Mouse (Mus musculus) stomach, embryonic 15.5 days (tissue): ENCODE measurements around the gene Phox2b. TPM values are rescaled to one million over a fixed set of nuclear protein-coding genes. Genes with fewer than 3 reads are reported as not detected.
A peak's percentile ranks its signal among the peaks of the same experiment; 100 is the strongest.

ENCODE experiments used
- ATAC-seq: fragments of 200-750 bp; cut with Nextera tagmentation; 2 replicates; pipeline ENCODE4 v1.8.0; 2017; ENCODE audit warnings: low read depth, moderate number of reproducible peaks, moderate TSS enrichment; ENCODE audit not compliant: insufficient read depth, low FRiP score
- H3K27ac ChIP-seq: fragments of 300-500 bp; sonication (generic); 2 replicates; pipeline ENCODE4 v1.5.1; 2015; ENCODE audit warnings: mild to moderate bottlenecking, inconsistent platforms
- H3K27me3 ChIP-seq: fragments of 300-500 bp; sonication (generic); replicated peaks from 2 replicates; pipeline ENCODE4 v1.6.1; 2015; ENCODE audit warnings: inconsistent platforms
- H3K36me3 ChIP-seq: fragments of 300-500 bp; sonication (generic); 2 replicates; pipeline ENCODE4 v1.6.1; 2015; ENCODE audit warnings: inconsistent platforms
- H3K4me1 ChIP-seq: fragments of 300-500 bp; sonication (generic); 2 replicates; pipeline ENCODE4 v1.6.1; 2015; ENCODE audit warnings: inconsistent platforms
- H3K4me2 ChIP-seq: fragments of 300-500 bp; sonication (generic); 2 replicates; pipeline ENCODE4 v1.6.1; 2015; ENCODE audit warnings: mild to moderate bottlenecking, inconsistent platforms
- H3K4me3 ChIP-seq: fragments of 300-500 bp; sonication (generic); replicated peaks from 2 replicates; pipeline ENCODE4 v1.5.1; 2015; ENCODE audit warnings: inconsistent platforms
- H3K9ac ChIP-seq: fragments of 300-500 bp; sonication (generic); 2 replicates; pipeline ENCODE4 v1.6.1; 2015; ENCODE audit warnings: inconsistent platforms
- H3K9me3 ChIP-seq: fragments of 300-500 bp; sonication (generic); 2 replicates; pipeline ENCODE4 v1.6.1; 2016; ENCODE audit warnings: inconsistent platforms
- WGBS: fragments of 180-500 bp; shearing (Covaris S2); methylation state at CpG from one replicate; pipeline ENCODE4 v1.1.7; 2015; 5-methylcytosine and 5-hydroxymethylcytosine counted together
- polyA plus RNA-seq: library from polyadenylated mRNA; unstranded; fragments of >200 nt; fragmentation: Nextera tagmentation; extraction: Ambion mirVana; gene quantifications from 2 replicates; pipeline ENCODE4 v1.2.1, GENCODE M21; 2015

Gene Phox2b
- polyA plus RNA-seq, result 20.3 and 20.7 TPM in 2 replicates

DNA sequence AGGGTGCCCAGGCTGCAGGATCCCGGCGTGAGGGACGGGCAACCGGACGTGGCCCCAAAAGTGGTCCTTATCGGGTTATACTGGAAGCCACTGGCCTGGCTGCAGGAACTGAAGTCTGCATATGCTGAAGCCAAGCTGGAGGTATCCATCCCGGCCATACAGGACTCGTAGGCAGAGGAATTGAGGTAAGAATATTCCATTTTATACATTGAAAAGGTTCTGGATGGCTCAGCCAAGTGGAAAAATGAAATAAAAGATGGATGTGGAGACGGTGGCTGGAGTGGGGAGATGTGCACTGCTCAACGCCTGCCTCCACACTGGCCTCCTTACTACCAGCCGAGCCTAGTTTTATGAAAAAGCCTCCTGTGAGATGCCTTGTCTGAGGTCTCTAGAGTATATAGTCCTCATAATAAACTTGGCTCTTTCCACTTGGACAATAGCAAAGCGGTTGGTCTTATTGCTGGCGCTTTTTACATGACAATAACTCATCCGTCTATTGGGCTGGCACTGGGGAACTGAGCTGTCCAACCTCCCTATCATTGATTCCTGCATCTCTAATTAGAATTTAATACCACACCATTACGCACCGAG lies at the start of gene Phox2b:
Gene Phox2b, minus strand, starts transcription at position 569 of the 591 bp plus-strand sequence.
- H3K27ac ChIP-seq, result peak within 1 kb of the TSS; percentile 65; the same call in 1 of the 2 replicates
- peak within 1 kb of the TSS; percentile 19 for H3K4me3 ChIP-seq
- H3K9me3 ChIP-seq, result no peaks in the 10 kb centered on the region
- no peak for ATAC-seq
- 3% methylated on average over 16 of the region's 16 CpGs for WGBS
- no peaks in the 10 kb centered on the region for H3K36me3 ChIP-seq
- H3K27me3 ChIP-seq, result peaks cover 84% of the 10 kb centered on the region
- peaks cover 10% of the 10 kb centered on the region for H3K4me1 ChIP-seq
- H3K9ac ChIP-seq, result no peak within 1 kb of the TSS
- no peak within 1 kb of the TSS for H3K4me2 ChIP-seq

- Histone ChIP-seq H3K27ac (no peak overlapping the region), H3K4me3 (no peak overlapping the region), H3K27me3 (0 out of 2 replicates have a peak, but pooled peaks cover 3% of the 10 kb centered on the region), H3K36me3 (no peaks in the 10 kb centered on the region), H3K9ac (no peak overlapping the region), H3K4me1 (no peaks in the 10 kb centered on the region), H3K9me3 (no peaks in the 10 kb centered on the region), H3K4me2 (no peak overlapping the region)
- 69% methylated on average over 4 of the region's 4 CpGs for WGBS
- ATAC-seq, result no peak
Measured at GRCm38 (mm10) chr5:67142622-67143021, 43.5 kb upstream of the Phox2b start.

DNA sequence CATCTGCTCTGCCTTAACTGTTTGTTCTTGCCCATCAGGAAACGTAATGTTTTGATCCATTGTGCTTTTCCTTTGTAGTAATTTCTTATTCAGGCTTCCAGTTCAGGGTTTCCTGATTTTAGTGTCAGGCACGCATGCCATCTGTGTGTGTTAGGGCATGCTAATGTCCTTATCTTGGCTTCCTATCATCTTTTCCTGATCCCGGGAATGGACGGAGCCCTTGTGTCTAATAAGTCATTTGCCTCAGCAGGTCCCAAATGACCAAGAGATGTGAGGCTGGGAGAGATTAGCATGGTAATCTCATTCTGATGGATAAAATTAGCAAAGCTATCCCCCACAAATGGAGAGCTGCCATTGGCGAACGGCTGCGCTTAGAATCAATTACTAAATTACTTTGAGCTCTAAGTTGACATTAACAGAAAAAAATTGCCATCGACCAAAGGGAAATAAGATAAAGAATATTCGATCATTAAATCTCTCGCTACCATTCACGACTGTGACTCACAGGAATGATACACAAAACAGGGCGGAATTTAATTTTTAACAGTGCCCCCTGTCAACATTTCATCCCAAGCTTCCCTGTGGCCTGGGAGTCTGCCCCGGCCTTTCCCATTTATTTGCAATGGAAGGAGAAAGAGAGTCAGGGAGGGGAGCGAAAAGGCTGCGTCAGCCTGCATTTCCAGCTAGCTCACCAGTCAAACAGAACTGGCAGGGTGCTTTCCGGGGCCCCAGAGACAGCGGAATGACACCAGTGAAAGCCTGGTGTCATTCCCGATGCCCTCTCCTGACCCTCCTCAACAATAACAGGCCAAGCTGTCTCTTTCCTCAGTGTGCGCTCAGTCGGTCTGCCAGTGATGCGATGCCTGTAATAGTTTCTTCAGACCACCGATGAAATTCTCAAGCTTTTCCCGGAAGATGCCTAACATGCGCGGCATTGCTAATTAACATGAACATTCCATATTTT lies 40.2 kb upstream of the Phox2b start:
- Histone ChIP-seq H3K9ac (no peak overlapping the region), H3K4me2 (no peak overlapping the region), H3K27ac (no peak overlapping the region), H3K9me3 (no peaks in the 10 kb centered on the region), H3K4me1 (no peaks in the 10 kb centered on the region), H3K4me3 (no peak overlapping the region), H3K27me3 (0 out of 2 replicates have a peak, but pooled peaks cover 3% of the 10 kb centered on the region), H3K36me3 (no peaks in the 10 kb centered on the region)
- 60% methylated on average over 25 of the region's 25 CpGs for WGBS
- ATAC-seq, result no peak

GRCm38 (mm10) chr5:67138643-67139042 lies 39.5 kb upstream of the Phox2b start:
- H3K27ac ChIP-seq, result no peak overlapping the region
- no peak for ATAC-seq
- H3K36me3 ChIP-seq, result no peaks in the 10 kb centered on the region
- H3K9ac ChIP-seq, result no peak overlapping the region
- H3K4me2 ChIP-seq, result no peak overlapping the region
- no peaks in the 10 kb centered on the region for H3K4me1 ChIP-seq
- 71% methylated on average over 8 of the region's 8 CpGs for WGBS
- H3K27me3 ChIP-seq, result 0 out of 2 replicates have a peak, but pooled peaks cover 3% of the 10 kb centered on the region
- no peaks in the 10 kb centered on the region for H3K9me3 ChIP-seq
- no peak overlapping the region for H3K4me3 ChIP-seq

DNA sequence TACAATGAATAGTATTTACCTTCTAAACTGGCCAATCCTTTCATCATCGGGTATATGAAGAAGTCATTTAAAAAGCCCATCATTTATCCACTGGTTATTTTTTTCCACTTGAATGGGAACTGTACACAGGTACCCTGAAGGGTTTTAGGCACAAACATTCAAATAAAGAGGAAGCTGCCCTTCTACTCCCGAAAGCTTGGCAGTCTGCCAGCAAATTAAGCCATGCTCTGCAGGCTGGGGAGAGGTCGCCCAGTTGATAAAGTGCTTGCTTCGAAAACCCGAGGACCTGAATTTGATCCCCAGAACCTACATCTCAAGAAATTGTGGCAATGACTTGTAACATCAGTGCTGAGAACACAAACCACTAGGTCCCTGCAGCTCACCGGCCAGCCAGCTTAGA lies 35.6 kb upstream of the Phox2b start:
- H3K9ac ChIP-seq, result no peak overlapping the region
- no peaks in the 10 kb centered on the region for H3K27me3 ChIP-seq
- H3K9me3 ChIP-seq, result no peaks in the 10 kb centered on the region
- no peak overlapping the region for H3K4me3 ChIP-seq
- WGBS, result 30% methylated on average over 6 of the region's 6 CpGs
- H3K36me3 ChIP-seq, result no peaks in the 10 kb centered on the region
- no peaks in the 10 kb centered on the region for H3K4me1 ChIP-seq
- no peak for ATAC-seq
- H3K4me2 ChIP-seq, result no peak overlapping the region
- H3K27ac ChIP-seq, result no peak overlapping the region

- Histone ChIP-seq H3K27me3 (no peaks in the 10 kb centered on the region), H3K36me3 (no peaks in the 10 kb centered on the region), H3K27ac (no peak overlapping the region), H3K9ac (no peak overlapping the region), H3K4me3 (no peak overlapping the region), H3K4me1 (no peaks in the 10 kb centered on the region), H3K4me2 (no peak overlapping the region), H3K9me3 (no peaks in the 10 kb centered on the region)
- WGBS, result 83% methylated on average over 2 of the region's 2 CpGs
- no peak for ATAC-seq
Measured at GRCm38 (mm10) chr5:67131671-67132070, 32.6 kb upstream of the Phox2b start.

DNA sequence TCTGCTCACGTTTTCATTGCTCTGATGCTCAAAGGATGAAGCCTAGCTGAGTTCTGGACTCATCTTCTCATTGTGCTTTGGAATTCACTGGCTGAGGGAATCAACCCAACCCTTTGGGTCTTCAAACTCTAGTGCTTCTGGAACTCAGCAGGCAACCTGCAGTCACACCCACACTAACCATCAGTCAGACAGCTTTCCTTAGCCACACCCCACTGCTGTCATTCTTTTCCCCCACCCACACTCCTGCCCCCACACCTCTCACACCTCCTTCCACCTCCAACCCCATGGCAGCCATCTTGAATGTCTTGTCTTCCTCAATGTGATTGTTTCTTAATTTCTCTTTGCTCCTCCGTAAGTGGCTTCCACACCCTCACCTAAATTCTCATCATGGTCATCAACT lies 7.2 kb upstream of the Phox2b start:
- no peak for ATAC-seq
- Histone ChIP-seq H3K9ac (no peak overlapping the region), H3K4me2 (no peak overlapping the region), H3K4me3 (no peak overlapping the region), H3K27me3 (peaks cover 53% of the 10 kb centered on the region), H3K36me3 (no peaks in the 10 kb centered on the region), H3K4me1 (0 out of 2 replicates have a peak, but pooled peaks cover 2% of the 10 kb centered on the region), H3K27ac (no peak overlapping the region), H3K9me3 (no peaks in the 10 kb centered on the region)
- 79% methylated on average over 2 of the region's 2 CpGs for WGBS

DNA sequence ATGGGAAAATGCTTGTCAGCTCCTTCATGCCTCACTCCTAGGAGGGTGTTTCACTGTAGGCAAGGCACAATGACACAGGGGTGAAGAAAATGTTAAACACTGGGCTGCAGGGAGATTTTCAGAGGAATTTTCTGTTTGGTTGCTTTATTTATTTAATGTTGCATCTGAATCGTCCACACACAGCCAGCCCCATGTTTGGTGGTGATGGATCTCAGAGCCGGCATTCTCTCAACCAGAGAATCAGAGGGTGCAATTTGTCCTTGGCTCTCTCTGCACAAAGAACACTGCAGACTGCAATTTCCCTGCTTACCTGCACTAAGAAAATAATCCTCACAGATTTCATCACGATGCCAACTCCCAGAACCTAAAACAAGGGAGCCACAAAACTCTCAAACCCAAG lies 3.9 kb upstream of the Phox2b start:
- no peak for ATAC-seq
- H3K9me3 ChIP-seq, result no peaks in the 10 kb centered on the region
- no peaks in the 10 kb centered on the region for H3K36me3 ChIP-seq
- 0 out of 2 replicates have a peak, but pooled peaks cover 2% of the 10 kb centered on the region for H3K4me1 ChIP-seq
- H3K27ac ChIP-seq, result no peak overlapping the region
- H3K9ac ChIP-seq, result no peak overlapping the region
- H3K4me2 ChIP-seq, result no peak overlapping the region
- 10% methylated on average over 3 of the region's 3 CpGs for WGBS
- no peak overlapping the region for H3K4me3 ChIP-seq
- H3K27me3 ChIP-seq, result peaks cover 82% of the 10 kb centered on the region

DNA sequence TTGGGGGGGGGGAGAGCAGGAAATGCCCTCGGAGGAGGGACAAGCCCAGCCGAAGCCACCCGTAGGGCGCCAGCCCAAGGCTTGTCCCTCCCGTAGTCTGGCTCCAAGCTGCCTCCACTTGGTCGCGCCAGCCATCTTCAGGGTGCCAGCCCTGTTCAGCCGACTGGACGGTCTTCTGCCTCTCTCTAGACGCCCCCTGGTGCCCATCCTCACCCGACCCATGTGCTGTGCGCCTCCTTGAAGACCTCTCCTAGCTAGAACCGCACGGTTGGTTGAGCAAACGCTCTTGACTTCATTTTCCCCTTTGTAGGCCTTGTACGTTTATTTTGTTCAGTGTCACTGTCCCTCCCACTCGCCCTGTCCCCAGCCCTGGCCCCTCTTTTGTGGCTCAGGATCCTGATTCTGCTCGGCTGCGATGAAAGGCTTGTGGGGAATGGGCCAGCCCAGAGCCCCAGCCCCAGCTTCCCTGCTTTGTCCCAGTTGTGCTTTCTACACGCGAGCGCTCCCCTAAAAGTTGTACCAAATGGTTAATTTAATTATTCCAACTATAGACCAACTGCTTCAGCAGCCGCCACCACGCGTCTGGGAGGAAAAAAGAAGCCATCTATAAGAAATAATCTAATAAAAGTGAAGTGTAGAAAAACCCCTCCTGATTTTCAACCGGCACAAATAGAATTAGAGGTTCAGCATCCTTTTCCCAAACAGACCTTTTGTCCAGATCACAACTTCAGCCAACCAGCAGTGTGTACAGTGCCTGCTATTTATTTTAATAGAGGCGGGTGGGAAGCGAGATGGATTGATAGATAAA lies 2.9 kb upstream of the Phox2b start:
- no peak overlapping the region for H3K4me3 ChIP-seq
- no peak overlapping the region for H3K27ac ChIP-seq
- H3K9me3 ChIP-seq, result no peaks in the 10 kb centered on the region
- H3K27me3 ChIP-seq, result peaks cover 86% of the 10 kb centered on the region
- H3K4me2 ChIP-seq, result no peak overlapping the region
- no peak overlapping the region for H3K9ac ChIP-seq
- 4% methylated on average over 28 of the region's 28 CpGs for WGBS
- 0 out of 2 replicates have a peak, but pooled peaks cover 2% of the 10 kb centered on the region for H3K4me1 ChIP-seq
- no peaks in the 10 kb centered on the region for H3K36me3 ChIP-seq
- peak; percentile 18; the same call in 1 of the 2 replicates for ATAC-seq

DNA sequence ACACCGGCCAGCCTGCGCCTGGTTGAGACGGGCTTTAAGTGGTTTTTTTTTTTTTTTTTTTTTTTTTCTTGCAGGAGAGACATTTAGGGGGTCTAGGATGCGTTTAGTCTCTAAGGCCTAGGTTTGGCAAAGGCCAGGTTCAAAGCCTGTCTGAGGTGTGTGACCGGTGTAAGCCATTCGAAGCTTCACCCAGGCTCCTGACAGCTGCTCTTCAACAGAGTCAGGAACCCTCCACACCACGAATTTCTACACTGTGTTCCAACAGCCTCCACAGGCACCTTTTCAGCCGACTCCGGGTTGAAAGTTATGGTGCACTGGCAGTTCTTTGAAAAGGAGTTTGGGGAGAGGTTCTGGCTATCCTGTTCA lies 2.3 kb upstream of the Phox2b start:
- H3K27me3 ChIP-seq, result peaks cover 87% of the 10 kb centered on the region
- ATAC-seq, result no peak
- H3K9ac ChIP-seq, result no peak overlapping the region
- no peaks in the 10 kb centered on the region for H3K9me3 ChIP-seq
- no peak overlapping the region for H3K4me2 ChIP-seq
- WGBS, result 4% methylated on average over 9 of the region's 9 CpGs
- H3K36me3 ChIP-seq, result no peaks in the 10 kb centered on the region
- H3K27ac ChIP-seq, result no peak overlapping the region
- H3K4me1 ChIP-seq, result peaks cover 4% of the 10 kb centered on the region; the same call in 1 of the 2 replicates
- H3K4me3 ChIP-seq, result no peak overlapping the region

DNA sequence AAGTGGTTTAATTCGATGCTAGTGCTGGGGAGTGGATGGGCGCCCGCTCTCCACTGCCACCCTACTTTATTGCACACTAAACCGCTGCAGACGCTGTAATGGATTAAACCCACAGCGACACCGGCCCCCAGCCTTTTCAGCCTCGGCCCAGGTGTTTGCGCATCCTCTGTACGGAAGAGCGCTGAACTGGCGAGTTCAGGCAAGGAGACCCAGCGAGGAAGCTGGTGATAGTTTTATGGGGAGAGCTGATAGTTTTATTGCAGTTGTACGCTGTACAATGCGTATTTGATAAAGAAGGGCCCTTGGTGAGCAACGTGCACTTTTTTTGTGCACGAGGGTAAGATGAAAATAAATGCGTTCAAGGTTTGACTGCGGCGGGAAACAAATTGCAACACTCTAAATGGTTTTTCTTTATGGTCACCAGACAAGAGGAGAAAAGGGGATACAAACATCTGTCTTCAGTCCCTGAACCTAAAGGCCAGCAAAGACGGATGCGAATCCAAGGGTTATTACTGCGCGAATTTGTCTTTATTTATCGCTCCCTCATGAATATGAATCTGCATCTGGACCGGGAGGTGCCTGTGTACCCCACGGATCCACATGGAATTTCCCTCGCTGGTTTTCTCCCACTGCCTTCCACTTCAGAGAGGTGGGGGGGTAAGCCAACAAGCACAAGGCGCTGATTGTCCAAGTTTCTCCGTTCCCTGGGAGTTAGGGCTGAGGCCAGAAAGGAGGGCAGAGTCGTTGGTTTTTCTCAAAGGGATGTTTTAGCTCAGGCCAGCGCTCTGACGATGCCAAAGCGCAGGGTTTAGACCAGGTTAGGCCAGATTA lies 1.7 kb upstream of the Phox2b start:
- H3K9me3 ChIP-seq, result no peaks in the 10 kb centered on the region
- ATAC-seq, result no peak
- no peak overlapping the region for H3K9ac ChIP-seq
- H3K4me3 ChIP-seq, result no peak overlapping the region
- no peak overlapping the region for H3K4me2 ChIP-seq
- H3K27ac ChIP-seq, result no peak overlapping the region
- H3K27me3 ChIP-seq, result peaks cover 87% of the 10 kb centered on the region
- 3% methylated on average over 34 of the region's 34 CpGs for WGBS
- peaks cover 10% of the 10 kb centered on the region for H3K4me1 ChIP-seq
- no peaks in the 10 kb centered on the region for H3K36me3 ChIP-seq
